Mouse (Mus musculus) limb, embryonic 14.5 days (tissue): ENCODE results near the gene Gltpd2. TPM values are rescaled to one million over a fixed set of nuclear protein-coding genes. Genes with fewer than 3 reads are reported as not detected.
A peak's percentile ranks its signal among the peaks of the same experiment; 100 is the strongest.

Source experiments
- ATAC-seq: fragments of 200-750 bp; cut with Nextera tagmentation; 2 replicates; pipeline ENCODE4 v1.8.0; 2017; ENCODE audit warnings: low read depth, moderate number of reproducible peaks, moderate TSS enrichment; ENCODE audit not compliant: low FRiP score
- DNase-seq: peaks from one replicate; pipeline ENCODE4 v3.0.0-alpha.2; 2015; ENCODE audit warnings: low spot score
- H3K27ac ChIP-seq: fragments of 300-500 bp; sonication (generic); replicated peaks from 2 replicates; pipeline ENCODE4 v1.5.1; 2014; ENCODE audit warnings: low read depth, mild to moderate bottlenecking, low read length, moderate library complexity, mixed read lengths
- H3K27me3 ChIP-seq: fragments of 300-500 bp; sonication (generic); 2 replicates; pipeline ENCODE4 v1.6.1; 2014; ENCODE audit warnings: low read length, mixed read lengths; ENCODE audit not compliant: control insufficient read depth, insufficient read depth
- H3K36me3 ChIP-seq: fragments of 300-500 bp; sonication (generic); 2 replicates; pipeline ENCODE4 v1.6.1; 2014; ENCODE audit warnings: mild to moderate bottlenecking, low read length, moderate library complexity, mixed read lengths; ENCODE audit not compliant: control insufficient read depth, insufficient read depth
- H3K4me1 ChIP-seq: fragments of 300-500 bp; sonication (generic); 2 replicates; pipeline ENCODE4 v1.6.1; 2014; ENCODE audit warnings: antibody characterized with exemption, low read length, mixed read lengths; ENCODE audit not compliant: control insufficient read depth, insufficient read depth
- H3K4me2 ChIP-seq: fragments of 300-500 bp; sonication (generic); replicated peaks from 2 replicates; pipeline ENCODE4 v1.6.1; 2014; ENCODE audit warnings: low read depth, mild to moderate bottlenecking, low read length, moderate library complexity; ENCODE audit not compliant: severe bottlenecking
- H3K4me3 ChIP-seq: fragments of 300-500 bp; sonication (generic); replicated peaks from 2 replicates; pipeline ENCODE4 v1.5.1; 2014; ENCODE audit warnings: low read length
- H3K9ac ChIP-seq: fragments of 300-500 bp; sonication (generic); 2 replicates; pipeline ENCODE4 v1.6.1; 2014; ENCODE audit warnings: mild to moderate bottlenecking, low read depth, low read length, moderate library complexity; ENCODE audit not compliant: severe bottlenecking
- H3K9me3 ChIP-seq: fragments of 300-500 bp; sonication (generic); 2 replicates; pipeline ENCODE4 v1.6.1; 2016; ENCODE audit warnings: low read length; ENCODE audit not compliant: control insufficient read depth
- POLR2A ChIP-seq: fragments of 200-500 bp; IDR thresholded peaks from 2 replicates; pipeline ENCODE4 v1.8.0; 2012; ENCODE audit warnings: inconsistent platforms, mild to moderate bottlenecking, moderate library complexity, borderline replicate concordance; ENCODE audit not compliant: insufficient read depth, insufficient read length; ENCODE audit errors: extremely low read depth
- WGBS: fragments of 180-500 bp; shearing (Covaris S2); extraction: QIAGEN DNeasy Blood & Tissue Kit; methylation state at CpG from one replicate; pipeline ENCODE4 v1.1.7; 2014; 5-methylcytosine and 5-hydroxymethylcytosine counted together
- polyA plus RNA-seq, 2 experiments: library from polyadenylated mRNA; depleted of rRNA in 1 of 2; stranded (reverse) in 1 of 2; unstranded in 1 of 2; fragments of >200 nt; fragmentation: Nextera tagmentation in 1 of 2; extraction: Ambion mirVana in 1 of 2; gene quantifications; 2 replicates each; pipeline versions ENCODE4 v1.2.1 to v1.2.3; 2012 to 2014

The Gltpd2 gene
- polyA plus RNA-seq, 2 experiments = 0.24 to 0.73 TPM

DNA sequence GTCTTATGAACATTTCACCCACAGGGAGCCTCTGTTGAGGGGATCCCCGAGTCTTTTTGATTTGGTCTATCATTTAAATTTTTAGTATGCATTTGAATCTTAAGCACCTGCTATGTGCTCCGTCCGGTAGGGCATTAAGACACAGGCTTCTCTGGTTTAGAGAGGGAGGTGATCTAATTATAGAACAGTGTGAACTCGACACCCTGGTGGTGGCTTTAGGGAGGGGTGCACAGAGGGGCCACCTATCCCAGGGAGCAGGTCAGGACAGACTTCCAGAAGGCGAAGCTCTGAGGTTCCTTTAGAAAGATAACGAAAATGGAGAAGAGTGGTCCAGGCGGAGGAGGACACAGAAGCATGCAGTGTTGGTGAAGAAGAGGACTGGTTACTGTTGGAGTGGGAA lies 25.5 kb downstream of the Gltpd2 start:
- Histone ChIP-seq H3K36me3 (no peaks in the 10 kb centered on the region), H3K27ac (no peak overlapping the region), H3K4me2 (no peak overlapping the region), H3K27me3 (peaks cover 6% of the 10 kb centered on the region; the same call in 1 of the 2 replicates), H3K9ac (no peak overlapping the region), H3K9me3 (no peaks in the 10 kb centered on the region), H3K4me1 (no peaks in the 10 kb centered on the region), H3K4me3 (no peak overlapping the region)
- no peak for ATAC-seq
- no peak for TF ChIP-seq POLR2A
- 60% methylated on average over 7 of the region's 7 CpGs for WGBS
- DNase-seq = no peak

DNA sequence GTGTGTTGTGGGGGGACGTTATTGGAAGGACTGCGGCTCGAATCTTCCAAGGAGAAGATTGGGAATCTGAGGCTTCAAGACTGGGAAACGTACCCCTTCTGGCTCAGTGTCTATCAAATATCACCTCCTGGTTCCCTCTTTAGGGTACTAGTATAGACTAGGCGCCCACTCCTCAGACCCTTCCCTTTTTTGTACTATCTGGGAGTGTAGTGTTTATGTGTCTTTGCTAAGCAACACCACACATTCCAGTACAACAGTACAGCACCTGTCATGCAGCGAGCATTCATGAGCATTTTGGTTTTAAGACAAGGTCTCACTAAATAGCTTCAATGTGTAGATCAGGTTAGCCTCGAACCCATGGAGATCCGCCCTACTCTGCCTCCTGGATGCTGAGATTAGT lies 32.5 kb downstream of the Gltpd2 start:
- Histone ChIP-seq H3K4me3 (no peak overlapping the region), H3K27me3 (no peaks in the 10 kb centered on the region), H3K4me1 (no peaks in the 10 kb centered on the region), H3K9ac (no peak overlapping the region), H3K9me3 (no peaks in the 10 kb centered on the region), H3K4me2 (no peak overlapping the region), H3K27ac (no peak overlapping the region), H3K36me3 (no peaks in the 10 kb centered on the region)
- ATAC-seq (no peak), DNase-seq (no peak)
- WGBS = 86% methylated on average over 8 of the region's 8 CpGs
- TF ChIP-seq POLR2A = no peak

DNA sequence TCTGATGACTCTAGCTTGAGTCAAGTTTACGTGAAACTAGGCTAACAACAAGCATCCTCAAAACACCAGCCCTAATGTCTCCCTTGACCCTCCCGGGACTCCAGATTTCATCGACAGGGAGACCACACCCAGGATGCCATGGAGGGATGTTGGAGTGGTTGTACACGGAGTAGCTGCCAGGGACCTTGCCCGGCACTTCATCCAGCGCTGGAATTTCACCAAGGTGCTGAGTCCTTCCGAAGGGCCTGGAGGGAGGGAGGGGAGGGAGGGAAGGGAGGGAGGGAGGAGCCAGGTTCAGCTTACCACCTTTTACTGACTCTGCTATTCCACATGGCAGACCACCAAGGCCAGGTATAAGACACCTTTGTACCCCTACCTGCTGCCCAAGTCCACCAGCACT lies 34.9 kb downstream of the Gltpd2 start:
- Histone ChIP-seq H3K9ac (no peak overlapping the region), H3K9me3 (no peaks in the 10 kb centered on the region), H3K4me2 (no peak overlapping the region), H3K4me3 (no peak overlapping the region), H3K4me1 (no peaks in the 10 kb centered on the region), H3K36me3 (no peaks in the 10 kb centered on the region), H3K27me3 (no peaks in the 10 kb centered on the region), H3K27ac (no peak overlapping the region)
- no peak for ATAC-seq
- no peak for TF ChIP-seq POLR2A
- WGBS = 24% methylated on average over 7 of the region's 7 CpGs
- no peak for DNase-seq

DNA sequence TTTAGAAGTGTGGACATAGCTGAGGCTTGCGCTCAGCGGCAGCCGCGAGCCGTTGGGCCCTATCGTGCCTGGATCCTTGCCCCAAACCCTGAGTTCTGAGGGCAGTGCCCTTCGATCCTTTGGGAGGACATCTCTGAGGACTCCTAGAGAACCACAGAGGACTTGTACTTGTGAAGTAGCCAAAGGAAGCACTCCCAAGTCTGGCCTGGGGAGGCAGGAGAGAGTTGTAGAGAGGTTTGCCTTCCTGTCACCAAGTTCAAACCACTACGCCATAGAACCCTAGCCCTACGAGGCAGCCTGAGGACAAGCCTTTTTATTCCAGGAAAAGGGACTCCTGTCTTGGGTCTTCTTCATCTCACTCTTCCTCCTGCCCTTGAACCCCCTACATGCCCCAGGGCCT lies 38.5 kb downstream of the Gltpd2 start:
- 89% methylated on average over 9 of the region's 9 CpGs for WGBS
- no peaks in the 10 kb centered on the region for H3K27me3 ChIP-seq
- H3K36me3 ChIP-seq = no peaks in the 10 kb centered on the region
- DNase-seq = no peak
- TF ChIP-seq POLR2A = no peak
- H3K4me3 ChIP-seq = no peak overlapping the region
- H3K4me2 ChIP-seq = no peak overlapping the region
- no peaks in the 10 kb centered on the region for H3K4me1 ChIP-seq
- H3K9ac ChIP-seq = no peak overlapping the region
- H3K27ac ChIP-seq = no peak overlapping the region
- H3K9me3 ChIP-seq = no peaks in the 10 kb centered on the region
- no peak for ATAC-seq

DNA sequence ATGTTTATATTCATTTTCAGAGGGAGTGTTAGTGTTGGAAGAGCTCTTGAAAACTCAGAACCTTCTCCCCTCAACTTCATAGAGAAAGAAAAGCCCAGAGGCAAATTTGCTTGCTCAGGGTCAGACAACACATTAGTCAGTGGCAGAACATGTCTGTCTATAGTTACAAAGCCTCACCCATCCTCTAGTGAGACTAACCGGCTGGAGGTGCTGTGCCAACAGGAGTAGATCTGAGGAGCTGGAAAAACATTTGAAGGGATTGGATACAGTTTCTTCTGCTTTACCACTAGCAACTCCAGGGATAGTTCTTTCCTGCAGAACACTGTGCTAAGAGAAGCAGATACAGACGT lies 42.9 kb downstream of the Gltpd2 start:
- H3K27ac ChIP-seq = 0 out of 2 replicates have a peak overlapping the region, but pooled peaks have one; percentile 44
- peak overlapping the region; percentile 91 for H3K4me2 ChIP-seq
- ATAC-seq (no peak), DNase-seq (no peak)
- no peaks in the 10 kb centered on the region for H3K9me3 ChIP-seq
- no peaks in the 10 kb centered on the region for H3K27me3 ChIP-seq
- peaks cover 21% of the 10 kb centered on the region for H3K4me1 ChIP-seq
- 0% methylated on average over 2 of the region's 2 CpGs for WGBS
- no peaks in the 10 kb centered on the region for H3K36me3 ChIP-seq
- peak overlapping the region; percentile 93 for H3K4me3 ChIP-seq
- no peak for TF ChIP-seq POLR2A
- peak overlapping the region; percentile 79; the same call in 1 of the 2 replicates for H3K9ac ChIP-seq
